Mouse (Mus musculus) G1E (cell line): ENCODE data around the gene Gm10382.

Experiments
- CTCF ChIP-seq: IDR thresholded peaks from 2 replicates; pipeline ENCODE4 v1.5.1; 2012; ENCODE audit warnings: low read depth, low read length, inconsistent platforms, mixed read lengths
- GATA1 ChIP-seq: IDR thresholded peaks from 2 replicates; pipeline ENCODE4 v1.6.1; 2012; ENCODE audit warnings: borderline replicate concordance, low read length, inconsistent platforms, mixed read lengths
- GATA2 ChIP-seq: IDR thresholded peaks from 2 replicates; pipeline ENCODE4 v1.6.1; 2012; ENCODE audit warnings: low read depth, low read length, inconsistent platforms, borderline replicate concordance
- POLR2AphosphoS5 ChIP-seq: IDR thresholded peaks from 2 replicates; pipeline ENCODE4 v1.6.1; 2012; ENCODE audit warnings: low read depth, low read length, inconsistent platforms; ENCODE audit not compliant: insufficient replicate concordance
- TAL1 ChIP-seq: conservative IDR thresholded peaks from 2 replicates; pipeline ENCODE4 v1.6.1; 2012; ENCODE audit warnings: low read depth, low read length, inconsistent platforms, mixed read lengths

DNA sequence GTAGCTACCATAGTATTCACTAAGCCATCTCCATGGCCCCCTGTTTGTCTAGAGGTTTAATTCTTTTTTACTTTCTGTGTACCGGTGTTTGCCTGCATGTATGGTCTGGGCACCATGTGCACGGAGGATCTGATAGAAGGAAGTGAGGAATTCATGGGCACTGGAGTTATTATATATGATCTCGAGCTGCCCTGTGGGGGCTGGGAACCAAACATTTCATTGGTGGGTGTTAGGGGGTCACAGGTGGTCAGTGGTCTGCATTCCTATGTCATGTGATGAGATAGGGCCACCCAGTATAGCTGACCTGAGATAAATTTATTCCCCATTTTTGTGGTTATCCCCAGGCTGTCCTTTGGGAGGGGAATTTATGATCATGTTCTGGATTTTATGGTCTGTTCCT is 5.9 kb downstream of the Gm10382 start:
- TF ChIP-seq CTCF (no peak), GATA1 (no peak), TAL1 (no peak), POLR2AphosphoS5 (no peak), GATA2 (no peak)
